Mouse (Mus musculus): ENCODE measurements around the gene Fam25c. TPM values are rescaled to one million over a fixed set of nuclear protein-coding genes. Genes with fewer than 3 reads are reported as not detected.
A peak's percentile ranks its signal among the peaks of the same experiment; 100 is the strongest.

Fam25c gene
- total RNA-seq (2021) = 1 to 10 TPM in 1 of 2 experiments, not detected in 1; 1.0 TPM

DNA sequence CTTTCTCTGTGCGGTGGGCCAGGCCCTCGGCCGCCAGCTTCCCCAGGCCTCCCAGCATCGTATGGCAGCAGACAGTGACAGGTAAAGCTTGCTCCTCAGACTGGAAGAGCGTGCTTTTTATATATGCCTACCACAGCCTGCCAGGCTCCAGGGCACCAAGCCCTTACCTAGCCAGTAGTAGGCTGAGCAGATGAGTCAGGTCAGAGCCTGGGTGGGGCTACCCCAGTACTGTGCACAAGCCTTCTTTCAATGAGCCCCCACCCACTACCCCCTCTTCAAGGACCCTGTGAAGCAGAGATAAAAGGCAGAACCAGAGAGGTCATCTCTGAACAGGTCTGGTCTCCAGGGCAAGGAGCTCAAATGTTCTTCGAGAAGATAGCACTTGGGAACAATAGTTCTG, at the start of gene Fam25c:
TSS of gene Fam25c (minus strand) at position 133 of the 400 bp plus-strand sequence.
- intact Hi-C loops (cut with DNase I) = no loop called here
- DNase-seq (ENCODE audit: extremely low spot score in 1 of 2, low spot score in 2 of 2) = no peak

DNA sequence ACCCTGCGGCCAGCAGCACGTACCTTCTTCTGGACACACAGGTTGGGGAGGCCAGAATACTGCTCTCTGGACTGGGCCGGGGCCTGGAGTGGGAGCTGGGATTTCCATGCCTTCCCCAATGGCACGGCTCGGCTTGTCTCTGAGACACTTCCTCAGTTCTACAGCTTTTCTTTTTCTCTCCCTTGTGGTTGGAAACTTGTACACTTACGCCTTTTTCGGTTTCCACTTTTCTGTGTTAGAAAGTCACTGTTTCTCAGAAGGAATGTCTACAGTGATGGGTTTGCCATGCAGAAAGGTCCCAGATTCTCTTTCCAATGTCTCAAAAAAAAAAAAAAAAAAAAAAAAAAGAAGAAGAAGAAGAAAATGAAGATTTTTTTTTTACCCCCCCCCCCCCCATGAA, 48.2 kb upstream of the Fam25c start:
- DNase-seq (ENCODE audit: extremely low spot score in 1 of 2, low spot score in 2 of 2) = no peak
- intact Hi-C loops (cut with DNase I) = no loop called here

DNA sequence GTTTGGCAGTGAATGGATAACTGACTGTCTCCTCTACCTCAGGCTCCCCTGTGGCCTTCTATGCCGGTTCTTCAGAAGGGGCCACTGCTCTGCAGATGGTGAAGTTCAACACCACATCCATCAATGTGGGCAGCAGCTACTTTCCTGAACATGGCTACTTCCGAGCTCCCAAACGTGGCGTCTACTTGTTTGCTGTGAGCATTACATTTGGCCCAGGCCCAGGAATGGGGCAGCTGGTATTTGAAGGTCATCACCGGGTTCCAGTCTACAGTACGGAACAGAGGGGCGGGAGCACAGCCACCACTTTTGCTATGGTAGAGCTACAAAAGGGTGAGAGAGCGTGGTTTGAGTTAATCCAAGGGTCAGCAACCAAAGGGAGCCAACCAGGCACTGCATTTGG, 47.6 kb upstream of the Fam25c start:
- DNase-seq (ENCODE audit: extremely low spot score in 1 of 2, low spot score in 2 of 2) = no peak

DNA sequence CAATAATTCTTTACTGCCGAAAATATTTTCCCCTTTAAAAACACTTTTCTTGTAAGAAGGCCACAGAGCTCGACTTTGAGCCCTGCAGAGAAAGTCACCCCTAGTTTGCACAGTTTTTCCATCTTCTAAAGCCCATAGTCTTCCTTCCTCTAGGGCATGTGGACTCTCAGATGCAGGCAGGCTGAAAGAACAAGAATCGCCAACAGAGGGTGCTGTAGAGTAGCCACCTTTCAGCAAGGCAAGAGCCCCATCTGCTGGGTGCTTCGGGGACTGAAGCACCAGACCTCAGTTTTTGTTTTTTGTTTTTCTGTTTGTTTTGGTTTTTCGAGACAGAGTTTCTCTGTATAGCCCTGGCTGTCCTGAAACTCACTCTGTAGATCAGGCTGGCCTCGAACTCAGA, 45.9 kb upstream of the Fam25c start:
- peak; percentile 28 to 74 for DNase-seq (ENCODE audit: extremely low spot score in 1 of 2, low spot score in 2 of 2)
- intact Hi-C loops (cut with DNase I) = no loop called here

More for the DNA sequence above, 47.6 kb upstream of the Fam25c start:
- intact Hi-C loops (cut with DNase I) = no loop called here

DNA sequence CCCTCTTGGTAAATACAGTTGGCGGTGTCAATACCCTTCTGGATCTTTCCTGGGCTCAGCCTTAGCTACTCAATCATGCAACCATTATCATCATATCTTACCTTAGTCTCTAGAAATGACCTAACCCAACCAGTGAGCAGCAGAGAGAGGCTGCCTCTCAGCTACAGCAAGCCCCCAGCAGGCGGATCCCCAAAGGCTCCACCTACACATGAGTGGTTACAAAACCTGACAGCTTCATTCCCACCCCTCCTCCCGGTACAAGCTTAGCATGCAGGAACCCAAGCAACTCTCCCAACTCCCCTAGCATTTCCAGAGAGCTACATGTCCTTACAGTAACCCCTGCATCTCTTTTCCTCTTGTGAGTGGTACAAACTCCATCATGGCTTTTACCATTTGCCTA, 44.8 kb upstream of the Fam25c start:
- no peak for DNase-seq (ENCODE audit: extremely low spot score in 1 of 2, low spot score in 2 of 2)
- intact Hi-C loops (cut with DNase I) = no loop called here

DNA sequence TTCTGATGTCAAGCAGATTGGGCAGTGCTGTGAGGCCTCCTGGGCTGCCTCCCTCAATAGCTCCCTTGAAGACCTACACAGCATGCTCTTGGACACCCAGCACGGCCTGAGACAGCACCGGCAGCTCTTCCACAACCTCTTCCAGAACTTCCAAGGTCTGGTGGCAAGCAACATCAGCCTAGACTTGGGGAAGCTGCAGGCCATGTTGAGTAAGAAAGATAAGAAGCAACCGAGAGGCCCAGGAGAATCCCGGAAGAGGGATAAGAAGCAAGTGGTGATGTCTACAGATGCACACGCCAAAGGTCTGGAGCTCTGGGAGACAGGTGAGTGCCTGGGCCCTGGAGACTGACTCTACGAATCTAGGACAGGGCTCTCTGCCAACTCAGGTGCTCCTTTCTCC, 44.1 kb upstream of the Fam25c start:
- intact Hi-C loops (cut with DNase I) = no loop called here
- DNase-seq (ENCODE audit: extremely low spot score in 1 of 2, low spot score in 2 of 2) = no peak

DNA sequence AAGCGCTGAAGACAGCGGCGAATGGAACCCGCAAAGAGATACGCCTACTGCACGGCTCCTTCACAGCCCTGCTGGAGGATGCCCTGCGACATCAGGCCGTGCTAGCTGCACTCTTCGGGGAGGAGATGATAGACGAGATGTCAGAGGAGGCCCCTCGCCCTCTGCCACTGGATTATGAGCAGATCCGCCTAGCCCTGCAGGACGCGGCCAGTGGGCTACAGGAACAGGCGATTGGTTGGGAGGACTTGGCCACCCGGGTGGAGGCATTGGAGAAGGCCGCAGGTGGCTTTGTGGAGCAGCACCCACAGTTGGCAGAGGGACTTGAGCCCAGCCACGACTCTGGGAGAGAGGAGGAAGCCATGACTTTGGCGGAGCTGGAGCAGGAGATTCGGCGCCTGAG, 43.7 kb upstream of the Fam25c start:
- intact Hi-C loops (cut with DNase I) = no loop called here
- no peak for DNase-seq (ENCODE audit: extremely low spot score in 1 of 2, low spot score in 2 of 2)

DNA sequence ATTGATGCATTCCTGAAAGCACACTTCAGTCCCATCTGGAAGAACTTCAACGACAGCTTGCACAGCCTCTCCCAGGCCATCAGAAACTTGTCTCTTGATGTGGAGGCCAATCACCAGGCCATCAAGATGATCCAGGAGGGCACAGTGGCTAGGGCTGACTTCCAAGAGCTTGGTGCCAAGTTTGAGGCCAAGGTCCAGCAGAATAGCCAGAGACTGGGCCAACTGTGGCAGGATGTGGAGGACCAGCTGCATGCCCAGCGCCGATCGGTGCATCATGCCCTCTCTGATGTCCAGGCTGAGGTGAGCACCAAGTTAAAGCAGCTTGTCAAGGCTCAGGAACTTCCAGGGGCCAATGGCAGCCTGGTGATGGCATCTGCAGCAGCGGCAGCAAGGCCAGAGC, 42.6 kb upstream of the Fam25c start:
- intact Hi-C loops (cut with DNase I) = no loop called here
- DNase-seq (ENCODE audit: extremely low spot score in 1 of 2, low spot score in 2 of 2) = no peak

DNA sequence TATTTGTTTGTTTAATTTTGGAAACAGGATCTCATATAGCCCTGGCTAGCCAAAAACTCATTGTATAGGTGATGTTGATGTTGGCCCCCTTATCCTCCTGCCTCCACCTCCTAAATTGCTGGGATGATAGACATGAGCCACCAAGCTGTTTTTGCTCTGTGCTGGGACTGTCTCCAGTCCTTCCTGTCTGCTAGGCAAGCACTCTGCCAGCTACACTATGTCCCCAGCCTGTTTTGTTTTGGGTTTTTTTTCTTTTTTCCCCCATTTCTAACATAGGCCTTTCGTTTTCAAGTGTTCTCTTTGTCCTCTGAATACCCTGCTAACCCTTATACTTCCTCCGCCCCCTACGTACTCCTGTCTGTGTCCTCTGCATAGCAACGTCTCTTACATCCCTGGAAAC, 38.1 kb upstream of the Fam25c start:
- DNase-seq (ENCODE audit: extremely low spot score in 1 of 2, low spot score in 2 of 2) = no peak

DNA sequence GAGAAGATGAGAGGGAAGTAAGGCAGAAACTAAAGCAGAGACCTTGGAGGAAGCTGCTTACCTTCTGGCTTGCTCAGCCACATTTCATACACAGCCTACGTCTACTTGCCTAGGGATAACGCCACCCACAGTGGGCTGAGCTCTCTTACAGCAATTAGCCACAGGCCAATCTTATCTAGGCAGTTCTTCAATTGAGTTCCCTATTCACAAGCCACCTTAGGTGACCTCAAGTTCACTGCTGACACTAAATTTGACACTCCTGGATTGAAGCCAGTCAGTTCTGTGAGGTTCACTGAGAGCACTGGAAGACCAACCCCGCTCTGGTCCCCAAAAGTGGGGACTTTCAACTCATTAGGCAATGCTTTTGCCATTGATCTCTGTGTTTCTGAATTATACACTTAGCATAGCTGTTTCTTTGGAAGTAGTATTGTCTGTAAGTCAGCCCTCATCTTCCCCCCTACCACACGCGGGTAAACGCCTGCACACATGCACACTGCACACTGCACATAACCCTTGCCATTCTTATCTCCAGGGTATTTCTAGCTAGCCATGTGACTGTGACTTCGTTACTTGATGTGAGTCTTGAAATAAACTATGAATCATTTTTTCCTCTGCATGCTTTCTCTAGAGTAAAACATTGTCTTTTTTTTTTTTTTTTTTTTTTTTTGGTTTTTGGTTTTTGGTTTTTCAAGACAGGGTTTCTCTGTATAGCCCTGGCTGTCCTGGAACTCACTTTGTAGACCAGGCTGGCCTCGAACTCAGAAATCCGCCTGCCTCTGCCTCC, 27.9 kb upstream of the Fam25c start:
- DNase-seq (ENCODE audit: extremely low spot score in 1 of 2, low spot score in 2 of 2) = no peak
- intact Hi-C loops (cut with DNase I) = no loop called here

More for the DNA sequence above, 38.1 kb upstream of the Fam25c start:
- intact Hi-C loops (cut with DNase I) = no loop called here

DNA sequence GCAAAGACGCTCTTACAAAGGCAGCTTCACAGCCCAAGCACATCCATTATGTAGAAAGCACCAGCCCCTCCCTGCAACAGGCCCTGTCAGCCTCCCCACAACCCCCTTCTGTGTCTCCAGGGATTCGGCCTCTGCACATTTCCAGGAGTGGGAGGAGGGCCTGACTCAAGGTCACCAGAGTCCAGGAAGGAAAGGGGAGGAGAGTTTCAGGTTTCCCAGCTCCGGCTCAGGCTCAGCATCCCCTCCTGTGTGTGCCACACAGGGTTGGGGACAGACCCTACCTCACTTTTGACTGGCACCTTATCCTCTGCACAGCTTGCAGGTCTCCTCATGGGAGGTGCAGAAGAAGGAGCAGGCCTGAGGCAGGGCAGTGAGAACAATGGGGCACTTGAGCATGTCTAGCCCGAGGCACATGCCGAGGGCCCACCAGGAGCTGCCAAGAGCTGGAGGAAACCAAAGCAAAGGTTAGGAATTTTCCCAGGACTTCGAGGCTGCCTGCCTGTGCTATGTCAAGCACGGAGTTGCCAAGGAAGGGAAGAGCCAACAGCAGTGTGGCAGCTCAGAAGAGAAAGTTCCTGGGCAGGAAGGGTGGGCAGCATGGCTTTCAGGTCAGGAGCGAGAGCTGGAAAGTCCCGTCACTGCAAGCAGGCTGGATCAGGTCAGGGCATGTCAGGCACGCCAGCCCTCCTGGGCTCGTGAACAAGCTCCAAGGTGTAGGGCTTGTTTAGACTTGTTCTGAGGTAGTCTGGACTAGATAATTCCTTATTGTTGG, 23.5 kb upstream of the Fam25c start:
- intact Hi-C loops (cut with DNase I) = loop anchor here (5.0 kb wide), 1 partner anchor 179 kb away; no protein-coding TSS in a partner anchor
- DNase-seq (ENCODE audit: extremely low spot score in 1 of 2, low spot score in 2 of 2) = peak in 1 of 2 experiments; percentile 52

DNA sequence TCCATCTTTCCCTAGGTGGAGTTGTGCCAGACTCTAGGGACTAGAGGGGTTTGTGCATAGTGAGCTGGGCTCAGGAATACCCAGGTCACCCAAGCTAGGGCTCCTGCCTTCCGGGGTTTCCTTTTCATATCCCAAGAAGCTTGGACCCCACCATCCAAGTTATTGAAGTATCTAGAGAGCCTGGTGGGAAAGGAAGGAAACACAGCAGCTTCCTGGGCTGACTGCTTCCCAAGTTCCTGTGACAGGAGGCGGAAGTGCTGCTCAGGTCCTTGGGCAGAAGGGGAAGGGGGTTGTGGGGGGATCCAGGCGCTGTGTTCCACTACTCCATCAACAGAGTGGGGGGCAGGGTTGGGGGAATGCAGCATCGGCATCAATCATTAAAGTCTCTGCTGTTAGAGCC, 21.9 kb upstream of the Fam25c start:
- intact Hi-C loops (cut with DNase I) = loop anchor here (5.0 kb wide), 1 partner anchor 180 kb away; no protein-coding TSS in a partner anchor
- no peak for DNase-seq (ENCODE audit: extremely low spot score in 1 of 2, low spot score in 2 of 2)

DNA sequence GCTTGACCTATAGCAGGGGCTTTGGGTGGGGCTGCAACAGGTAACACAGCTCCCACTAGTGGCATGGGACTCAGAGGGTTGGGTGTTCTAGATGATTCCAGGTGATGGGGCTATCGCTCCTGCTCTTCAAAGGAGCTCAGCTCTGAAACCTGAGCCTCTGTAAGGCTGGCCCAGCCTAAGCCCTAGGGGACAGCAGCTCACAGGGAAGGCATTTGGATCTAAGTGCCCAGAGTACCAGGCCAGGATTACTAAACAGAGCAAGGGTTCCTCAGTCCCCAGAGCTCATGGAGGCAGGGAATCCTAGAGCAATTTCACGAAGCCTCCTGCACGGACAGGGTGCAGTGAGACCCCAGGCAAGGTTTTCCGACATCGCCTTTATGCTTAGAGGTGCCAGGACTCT, 20.7 kb upstream of the Fam25c start:
- no peak for DNase-seq (ENCODE audit: extremely low spot score in 1 of 2, low spot score in 2 of 2)
- intact Hi-C loops (cut with DNase I) = loop anchor here (5.0 kb wide), 1 partner anchor 181 kb away; no protein-coding TSS in a partner anchor

DNA sequence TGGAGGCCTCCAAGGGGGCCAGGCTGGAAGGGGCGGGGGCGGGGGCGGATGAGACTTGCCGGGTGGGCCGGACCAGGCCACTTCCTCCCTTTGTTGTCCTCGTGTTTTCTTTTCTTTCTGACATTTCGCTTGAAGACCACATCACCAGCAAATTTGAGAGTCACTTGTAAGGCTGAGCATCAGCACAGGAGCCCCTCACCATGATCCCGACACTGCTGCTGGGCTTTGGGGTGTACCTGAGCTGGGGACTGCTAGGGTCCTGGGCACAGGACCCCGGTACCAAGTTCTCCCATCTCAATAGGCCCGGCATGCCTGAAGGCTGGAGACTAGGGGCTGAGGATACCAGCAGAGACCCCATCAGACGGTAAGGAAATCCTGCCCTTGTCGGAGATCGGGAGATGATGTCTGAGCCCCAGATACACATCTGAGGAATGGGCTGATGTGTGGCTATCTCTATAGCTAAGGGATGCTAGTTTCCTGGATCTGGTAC, 20.2 kb upstream of the Fam25c start, which contains the start of gene Mmrn2:
TSS of gene Mmrn2 (plus strand) at position 51 of the 490 bp plus-strand sequence.
- DNase-seq (ENCODE audit: extremely low spot score in 1 of 2, low spot score in 2 of 2) = no peak
- intact Hi-C loops (cut with DNase I) = loop anchor here (5.0 kb wide), 1 partner anchor 182 kb away; no protein-coding TSS in a partner anchor

DNA sequence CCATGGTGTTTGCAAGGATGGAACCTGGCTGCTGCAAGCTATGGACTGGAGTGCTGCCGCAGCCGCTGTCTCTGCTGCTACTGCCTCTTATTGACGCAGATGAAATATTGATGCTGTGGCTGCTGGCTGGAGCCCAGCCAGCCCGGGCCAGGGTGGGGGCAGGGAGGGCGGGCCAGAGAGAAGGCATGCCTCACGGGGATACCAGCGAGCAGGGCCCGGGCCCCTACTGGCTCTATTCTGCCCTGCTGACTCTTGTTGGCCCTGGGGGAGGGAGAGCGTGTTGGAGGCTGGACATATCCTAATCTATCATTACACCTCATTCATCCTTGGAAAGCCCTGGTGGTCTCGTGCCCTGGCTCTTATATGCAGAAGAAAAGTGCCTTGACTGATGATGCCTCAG, 19.3 kb upstream of the Fam25c start, which contains the start of gene Sncg:
TSS of gene Sncg (minus strand) at position 213 of the 400 bp plus-strand sequence.
- intact Hi-C loops (cut with DNase I) = loop anchor here (5.0 kb wide), 1 partner anchor 198 kb away; no protein-coding TSS in a partner anchor
- DNase-seq (ENCODE audit: extremely low spot score in 1 of 2, low spot score in 2 of 2) = no peak

DNA sequence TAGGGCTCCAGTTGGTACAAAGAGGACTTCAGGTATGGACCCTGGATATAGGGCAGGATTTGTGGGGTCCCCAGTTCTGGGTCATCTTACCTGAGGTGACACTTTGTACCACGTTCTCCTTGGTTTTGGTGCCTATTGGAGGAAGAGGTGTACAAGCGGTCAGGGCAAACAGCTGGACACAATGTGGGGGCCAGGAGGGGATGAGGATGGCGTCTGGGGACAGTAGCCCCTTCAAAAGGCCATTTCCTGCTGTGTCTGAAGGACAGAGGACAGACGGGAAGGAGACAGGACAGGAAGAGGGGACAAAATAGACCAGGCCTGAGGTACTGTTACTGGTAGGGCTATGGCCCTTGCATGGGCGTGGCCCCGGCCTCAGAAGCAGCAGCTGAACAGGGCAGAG, 18.3 kb upstream of the Fam25c start:
- DNase-seq (ENCODE audit: extremely low spot score in 1 of 2, low spot score in 2 of 2) = no peak
- intact Hi-C loops (cut with DNase I) = loop anchor here (5.0 kb wide), 1 partner anchor 199 kb away; no protein-coding TSS in a partner anchor

DNA sequence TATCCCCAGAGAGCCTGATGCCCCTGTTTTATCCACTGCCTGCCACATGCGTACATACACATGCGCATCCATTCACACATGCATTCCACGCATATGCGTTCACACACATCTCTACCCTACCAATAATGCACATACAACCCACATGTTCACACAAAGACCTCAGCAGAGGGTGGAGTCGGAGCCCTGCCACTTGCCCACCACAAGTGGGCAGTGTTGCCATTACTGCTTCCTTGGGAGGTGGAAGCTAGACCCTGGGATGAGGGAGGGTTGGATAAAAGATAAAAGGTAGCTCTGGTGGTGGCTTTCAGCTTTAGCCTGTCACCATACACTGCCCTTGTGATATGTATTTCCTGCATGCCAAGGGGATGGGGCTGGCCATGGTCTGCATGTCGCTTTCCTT, 17.4 kb upstream of the Fam25c start:
- peak in 1 of 2 experiments; percentile 76 for DNase-seq (ENCODE audit: extremely low spot score in 1 of 2, low spot score in 2 of 2)
- intact Hi-C loops (cut with DNase I) = loop anchor here (5.0 kb wide), 1 partner anchor 200 kb away; no protein-coding TSS in a partner anchor

DNA sequence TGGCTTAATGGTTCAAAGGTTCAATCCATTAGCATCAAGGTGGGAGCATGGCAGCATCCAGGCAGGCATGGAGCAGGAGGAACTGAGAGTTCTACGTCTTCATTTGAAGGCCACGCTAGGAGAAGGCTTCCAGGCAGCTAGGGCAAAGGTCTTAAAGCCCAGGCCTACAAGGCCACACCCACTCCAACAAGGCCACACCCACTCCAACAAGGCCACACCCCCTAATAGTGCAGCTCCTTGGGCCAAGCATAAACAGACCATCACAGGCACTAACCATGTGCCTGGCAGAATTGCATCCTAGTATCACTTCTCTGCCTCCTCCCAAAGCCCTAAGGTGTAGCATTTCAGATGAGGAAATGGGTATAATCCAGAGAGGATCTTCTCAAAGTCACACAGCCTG, 16.5 kb upstream of the Fam25c start:
- no peak for DNase-seq (ENCODE audit: extremely low spot score in 1 of 2, low spot score in 2 of 2)
- intact Hi-C loops (cut with DNase I) = loop anchor here (5.0 kb wide), 1 partner anchor 201 kb away; no protein-coding TSS in a partner anchor

DNA sequence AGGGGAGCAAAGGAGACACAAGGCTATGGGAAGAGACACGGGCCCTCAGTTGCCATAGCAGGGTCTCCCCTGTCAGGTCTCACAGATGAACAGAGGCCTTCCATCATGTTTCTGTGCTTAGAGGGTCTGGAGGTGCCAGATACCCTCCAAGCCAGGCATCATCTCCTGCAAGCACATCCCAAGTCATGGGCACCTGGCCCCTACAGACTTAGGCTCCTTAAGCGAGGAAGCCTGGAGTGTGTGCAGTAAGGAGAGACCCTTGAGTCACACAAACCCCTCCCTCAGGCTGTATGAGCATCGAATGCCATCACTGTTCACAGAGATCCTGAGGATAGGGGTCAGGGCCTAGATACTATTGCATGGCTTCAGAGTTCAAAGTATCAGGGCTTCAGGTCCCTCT, 15.7 kb upstream of the Fam25c start:
- intact Hi-C loops (cut with DNase I) = loop anchor here (5.0 kb wide), 1 partner anchor 201 kb away; no protein-coding TSS in a partner anchor

More for the DNA sequence above, 15.7 kb upstream of the Fam25c start:
- DNase-seq (ENCODE audit: extremely low spot score in 1 of 2, low spot score in 2 of 2) = no peak
